Mouse (Mus musculus): Measurements from ENCODE around the gene Stk38.
"Not testable (repeated sequence)": the region's sequence is repeated elsewhere in the genome, so short reads cannot be mapped to it uniquely, and the experiment has no call there.

The Stk38 gene

GRCm38 (mm10) chr17:29045741-29046530 is 38.1 kb upstream of the Stk38 start:
- Histone ChIP-seq H3K27me3 (ENCODE audit: control insufficient read depth, insufficient read depth, low read length, poor library complexity, severe bottlenecking) (no peaks in the 10 kb centered on the region), H3K36me3 (ENCODE audit: control insufficient read depth, insufficient read depth, low read length, poor library complexity, severe bottlenecking) (peaks cover 13% of the 10 kb centered on the region)
- no peak for DNase-seq (ENCODE audit: low read depth, low spot score)

GRCm38 (mm10) chr17:29044925-29045319 is 37.1 kb upstream of the Stk38 start:
- Histone ChIP-seq H3K36me3 (ENCODE audit: control insufficient read depth, insufficient read depth, low read length, poor library complexity, severe bottlenecking) (peaks cover 17% of the 10 kb centered on the region), H3K27me3 (ENCODE audit: control insufficient read depth, insufficient read depth, low read length, poor library complexity, severe bottlenecking) (no peaks in the 10 kb centered on the region)
- DNase-seq (ENCODE audit: low read depth, low spot score), result peak; percentile 79

DNA sequence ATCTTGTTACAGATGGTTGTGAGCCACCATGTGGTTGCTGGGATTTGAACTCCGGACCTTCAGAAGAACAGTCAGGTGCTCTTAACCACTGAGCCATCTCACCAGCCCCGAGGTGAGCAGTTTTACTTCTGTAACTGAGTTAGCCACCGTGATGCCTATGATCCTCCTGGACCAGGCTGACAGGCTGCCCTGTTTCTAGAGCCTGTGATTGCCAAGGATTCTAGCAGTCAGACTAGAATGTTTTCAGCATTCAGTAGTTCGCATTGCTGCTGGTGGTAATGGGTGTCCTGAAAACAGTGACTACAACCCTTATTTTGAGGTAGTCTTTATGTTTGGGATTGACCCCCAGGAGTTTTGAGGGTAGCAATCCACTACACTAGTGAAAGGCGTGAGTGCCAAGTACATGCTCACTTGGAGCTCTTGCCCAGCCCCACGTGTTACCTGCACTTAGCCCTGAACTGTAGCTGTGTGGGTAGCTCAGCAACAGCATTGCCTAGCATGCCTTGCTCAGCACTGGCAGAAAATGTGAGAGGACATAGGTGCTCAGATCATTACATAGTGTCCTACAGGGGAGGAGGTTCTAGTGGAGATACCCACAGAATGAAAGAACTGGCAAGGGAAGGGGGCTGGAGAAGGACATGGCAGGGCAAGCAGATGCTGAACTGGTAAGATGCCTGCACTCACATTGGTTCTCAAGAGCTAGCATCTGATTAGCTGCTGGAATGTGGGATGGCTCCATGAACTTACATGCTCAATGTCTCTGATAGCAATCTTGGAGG is 36.5 kb upstream of the Stk38 start:
- no peak for DNase-seq (ENCODE audit: low read depth, low spot score)
- H3K36me3 ChIP-seq (ENCODE audit: control insufficient read depth, insufficient read depth, low read length, poor library complexity, severe bottlenecking), result peaks cover 23% of the 10 kb centered on the region
- H3K27me3 ChIP-seq (ENCODE audit: control insufficient read depth, insufficient read depth, low read length, poor library complexity, severe bottlenecking), result no peaks in the 10 kb centered on the region

GRCm38 (mm10) chr17:29043583-29043982 is 35.8 kb upstream of the Stk38 start:
- no peak for DNase-seq (ENCODE audit: low read depth, low spot score)
- Histone ChIP-seq H3K27me3 (ENCODE audit: control insufficient read depth, insufficient read depth, low read length, poor library complexity, severe bottlenecking) (no peaks in the 10 kb centered on the region), H3K36me3 (ENCODE audit: control insufficient read depth, insufficient read depth, low read length, poor library complexity, severe bottlenecking) (peaks cover 24% of the 10 kb centered on the region)

DNA sequence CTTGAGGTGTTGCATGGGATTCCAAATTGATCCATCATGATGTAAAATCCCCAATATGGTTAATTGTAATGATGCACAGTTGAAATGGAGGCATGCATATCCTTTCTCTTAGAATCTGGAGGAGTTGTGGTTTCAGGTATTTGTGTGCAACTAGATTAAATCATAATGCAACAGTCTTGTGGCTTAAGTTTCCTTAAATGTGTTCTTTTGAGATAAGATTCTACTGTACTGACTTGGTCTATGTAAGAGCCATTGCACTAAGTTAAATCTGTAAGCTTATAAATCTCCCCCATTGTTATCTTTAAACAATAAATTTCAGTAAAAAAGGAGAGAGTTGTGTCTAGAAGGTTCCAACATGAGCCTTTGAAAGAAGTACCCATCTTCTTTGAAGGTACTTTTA is 34.8 kb upstream of the Stk38 start:
- DNase-seq (ENCODE audit: low read depth, low spot score), result no peak
- Histone ChIP-seq H3K27me3 (ENCODE audit: control insufficient read depth, insufficient read depth, low read length, poor library complexity, severe bottlenecking) (no peaks in the 10 kb centered on the region), H3K36me3 (ENCODE audit: control insufficient read depth, insufficient read depth, low read length, poor library complexity, severe bottlenecking) (peaks cover 26% of the 10 kb centered on the region)

DNA sequence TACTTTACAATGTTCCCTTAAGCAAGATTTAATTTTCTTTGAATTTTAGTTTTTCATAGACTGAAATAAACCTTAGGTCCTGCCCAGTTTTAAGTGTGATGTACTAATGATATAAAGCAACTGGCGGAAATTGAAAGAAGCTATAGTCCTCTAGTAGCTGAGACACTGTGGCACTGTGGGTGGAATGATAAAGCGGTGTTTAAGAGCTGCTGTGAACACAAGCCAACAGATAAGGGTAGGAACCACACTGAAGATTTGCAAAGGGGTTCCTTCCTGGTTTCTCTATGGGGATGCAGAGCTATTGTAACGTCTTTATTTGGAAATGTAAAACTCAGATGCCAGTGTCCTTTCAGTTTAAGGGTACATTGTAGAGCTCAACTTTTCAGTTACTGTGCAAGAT is 33.8 kb upstream of the Stk38 start:
- H3K27me3 ChIP-seq (ENCODE audit: control insufficient read depth, insufficient read depth, low read length, poor library complexity, severe bottlenecking); DNase-seq (ENCODE audit: low read depth, low spot score): not testable (repeated sequence)
- H3K36me3 ChIP-seq (ENCODE audit: control insufficient read depth, insufficient read depth, low read length, poor library complexity, severe bottlenecking), result peaks cover 32% of the 10 kb centered on the region

DNA sequence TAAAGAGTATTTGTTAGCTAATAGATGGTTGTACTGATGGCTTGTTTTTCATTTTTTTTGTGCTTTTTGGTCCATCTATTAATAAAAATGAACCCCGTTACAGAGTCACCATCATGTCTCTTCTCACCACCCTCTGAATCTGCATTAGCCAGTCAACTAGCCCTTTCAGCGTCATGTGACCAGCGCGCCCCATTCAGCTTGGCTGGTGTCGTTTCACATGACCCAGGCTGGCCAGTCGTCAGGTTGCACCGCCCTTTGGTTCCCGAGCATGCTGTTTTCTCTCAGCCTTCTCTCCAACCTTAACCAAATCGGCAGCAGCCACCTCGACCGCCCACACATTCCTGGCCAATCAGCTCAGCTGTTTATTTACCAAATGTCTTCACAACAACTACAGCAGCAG is 31.6 kb upstream of the Stk38 start:
- Histone ChIP-seq H3K36me3 (ENCODE audit: control insufficient read depth, insufficient read depth, low read length, poor library complexity, severe bottlenecking) (peaks cover 22% of the 10 kb centered on the region; the same call in 1 of the 2 replicates), H3K27me3 (ENCODE audit: control insufficient read depth, insufficient read depth, low read length, poor library complexity, severe bottlenecking) (no peaks in the 10 kb centered on the region)
- DNase-seq (ENCODE audit: low read depth, low spot score), result no peak

DNA sequence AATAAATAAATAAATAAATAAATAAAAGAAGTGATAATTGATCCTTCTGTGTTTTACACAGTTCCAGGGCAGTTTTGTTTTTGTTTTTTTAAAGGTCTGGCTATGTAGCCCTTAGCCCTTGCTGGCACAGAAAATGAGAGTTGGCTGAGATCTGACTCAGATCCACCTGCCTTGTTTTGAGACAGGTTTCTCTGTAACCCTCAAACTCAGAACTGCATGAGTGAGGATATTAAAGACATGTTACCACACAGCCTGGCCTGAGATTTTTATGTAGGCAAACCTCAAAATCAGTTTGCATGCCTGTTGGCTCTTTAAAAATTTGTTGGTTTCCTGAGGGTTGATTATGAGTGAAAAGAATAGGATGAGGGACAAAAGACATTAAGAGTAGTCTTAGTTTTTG is 27.7 kb upstream of the Stk38 start:
- Histone ChIP-seq H3K27me3 (ENCODE audit: control insufficient read depth, insufficient read depth, low read length, poor library complexity, severe bottlenecking) (no peaks in the 10 kb centered on the region), H3K36me3 (ENCODE audit: control insufficient read depth, insufficient read depth, low read length, poor library complexity, severe bottlenecking) (peaks cover 18% of the 10 kb centered on the region; the same call in 1 of the 2 replicates)
- DNase-seq (ENCODE audit: low read depth, low spot score), result no peak

GRCm38 (mm10) chr17:29034264-29034663 is 26.5 kb upstream of the Stk38 start:
- H3K36me3 ChIP-seq (ENCODE audit: control insufficient read depth, insufficient read depth, low read length, poor library complexity, severe bottlenecking), result peaks cover 9% of the 10 kb centered on the region; the same call in 1 of the 2 replicates
- no peaks in the 10 kb centered on the region for H3K27me3 ChIP-seq (ENCODE audit: control insufficient read depth, insufficient read depth, low read length, poor library complexity, severe bottlenecking)
- DNase-seq (ENCODE audit: low read depth, low spot score), result no peak

GRCm38 (mm10) chr17:29033569-29034061 is 25.8 kb upstream of the Stk38 start:
- DNase-seq (ENCODE audit: low read depth, low spot score), result no peak
- H3K36me3 ChIP-seq (ENCODE audit: control insufficient read depth, insufficient read depth, low read length, poor library complexity, severe bottlenecking), result peaks cover 9% of the 10 kb centered on the region; the same call in 1 of the 2 replicates

DNA sequence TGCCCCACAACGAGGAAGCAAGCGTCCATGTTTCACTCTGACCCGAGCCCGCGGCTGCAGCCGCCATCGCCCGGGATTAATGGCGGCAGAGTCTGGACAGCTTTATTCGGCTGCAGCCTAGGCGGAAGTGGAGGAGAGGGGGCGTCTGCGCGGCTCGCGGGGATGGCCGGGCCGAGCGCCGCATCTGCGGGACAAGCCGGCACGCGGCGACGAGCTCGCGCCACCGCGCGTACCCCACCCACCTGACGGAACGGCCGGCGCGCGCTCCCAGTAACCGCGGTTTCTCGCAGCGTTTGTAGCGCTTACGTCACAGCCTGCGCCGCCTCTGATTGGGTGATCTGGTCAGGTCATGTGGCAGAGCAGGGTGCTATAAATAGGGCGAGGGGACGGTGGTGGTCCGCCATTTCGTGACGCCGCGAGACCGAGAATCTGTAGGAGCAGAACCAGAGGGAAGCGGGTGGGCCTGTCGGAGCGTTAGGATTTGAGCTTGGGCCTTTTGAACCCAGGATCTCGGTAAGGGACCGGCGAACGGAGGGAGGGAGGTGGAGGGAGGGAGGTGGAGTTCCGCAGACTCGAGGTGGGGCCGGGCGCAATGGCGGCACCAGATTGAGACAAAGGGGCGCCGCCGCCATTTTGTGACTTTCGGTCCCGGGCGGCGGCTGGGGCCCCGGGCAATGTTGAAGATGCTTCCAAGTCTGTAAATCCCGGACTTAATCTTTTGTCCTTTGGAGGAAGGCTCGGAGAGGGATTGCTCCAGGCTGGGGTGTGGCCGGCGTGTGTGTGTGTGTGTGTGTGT is 24.7 kb upstream of the Stk38 start, which contains the start of gene Srsf3:
Srsf3 (plus strand) TSS at position 355 of the 796 bp plus-strand sequence.
- no peaks in the 10 kb centered on the region for H3K27me3 ChIP-seq (ENCODE audit: control insufficient read depth, insufficient read depth, low read length, poor library complexity, severe bottlenecking)
- peaks cover 5% of the 10 kb centered on the region; the same call in 1 of the 2 replicates for H3K36me3 ChIP-seq (ENCODE audit: control insufficient read depth, insufficient read depth, low read length, poor library complexity, severe bottlenecking)
- peak; percentile 99 for DNase-seq (ENCODE audit: low read depth, low spot score)

More at GRCm38 (mm10) chr17:29033569-29034061, 25.8 kb upstream of the Stk38 start:
- no peaks in the 10 kb centered on the region for H3K27me3 ChIP-seq (ENCODE audit: control insufficient read depth, insufficient read depth, low read length, poor library complexity, severe bottlenecking)

DNA sequence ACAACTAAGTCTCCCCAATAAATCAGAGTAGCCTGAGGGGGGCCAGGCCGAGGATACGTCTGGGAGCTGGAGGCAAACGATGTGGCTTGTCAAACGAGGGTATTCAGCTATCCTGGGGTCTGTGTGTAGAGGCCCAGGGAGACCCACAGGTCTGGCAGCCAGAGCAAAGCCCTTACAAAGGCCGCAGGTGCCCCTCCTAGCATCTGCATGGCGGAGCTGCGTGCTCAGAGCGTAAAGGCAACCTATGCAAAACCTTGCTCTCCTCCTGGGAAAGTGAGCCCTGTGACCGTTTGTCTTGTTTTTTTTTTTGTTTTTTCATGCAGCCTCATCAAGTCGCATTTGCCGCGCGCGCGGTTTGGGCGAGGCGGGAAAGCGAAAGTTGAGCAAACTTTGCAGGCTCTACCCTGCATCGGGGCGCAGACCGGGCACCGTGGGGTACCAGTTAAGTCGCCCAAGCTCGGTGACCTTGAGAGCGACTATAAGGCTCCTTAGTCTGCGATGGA is 24.0 kb upstream of the Stk38 start:
- Histone ChIP-seq H3K27me3 (ENCODE audit: control insufficient read depth, insufficient read depth, low read length, poor library complexity, severe bottlenecking) (no peaks in the 10 kb centered on the region), H3K36me3 (ENCODE audit: control insufficient read depth, insufficient read depth, low read length, poor library complexity, severe bottlenecking) (no peaks in the 10 kb centered on the region)
- DNase-seq (ENCODE audit: low read depth, low spot score), result peak; percentile 69

DNA sequence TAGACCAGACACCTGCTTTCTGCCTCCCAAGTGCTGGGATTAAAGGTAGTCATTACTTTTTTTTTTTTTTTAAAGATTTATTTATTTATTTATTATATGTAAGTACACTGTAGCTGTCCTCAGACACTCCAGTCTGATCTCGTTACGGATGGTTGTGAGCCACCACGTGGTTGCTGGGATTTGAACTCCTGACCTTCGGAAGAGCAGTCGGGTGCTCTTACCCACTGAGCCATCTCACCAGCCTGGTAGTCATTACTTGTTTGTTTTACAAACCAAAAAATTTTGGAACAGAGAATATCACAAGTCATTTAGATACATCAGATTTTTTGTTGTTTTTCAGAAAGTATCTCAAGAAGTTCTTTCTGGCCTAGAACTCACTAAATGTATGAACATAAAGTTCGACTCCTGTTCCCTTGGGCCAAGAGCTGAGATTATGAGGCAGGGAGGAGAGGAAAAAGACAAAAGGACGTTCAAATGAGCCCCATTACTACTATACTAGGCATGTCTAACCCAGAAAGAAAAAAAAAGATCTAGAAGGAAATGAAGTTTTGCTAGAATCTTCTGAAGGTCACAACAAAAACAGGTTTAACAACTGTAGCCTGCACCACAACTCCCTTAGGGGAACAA is 23.4 kb upstream of the Stk38 start:
- H3K36me3 ChIP-seq (ENCODE audit: control insufficient read depth, insufficient read depth, low read length, poor library complexity, severe bottlenecking), result not testable (repeated sequence)

More for the DNA sequence above, 23.4 kb upstream of the Stk38 start:
- DNase-seq (ENCODE audit: low read depth, low spot score); H3K27me3 ChIP-seq (ENCODE audit: control insufficient read depth, insufficient read depth, low read length, poor library complexity, severe bottlenecking): not testable (repeated sequence)
